Mouse (Mus musculus) gastrocnemius, adult 8-10 months (tissue): ENCODE results near the gene Krtap5-3. TPM values are rescaled to one million over a fixed set of nuclear protein-coding genes. Genes with fewer than 3 reads are reported as not detected.

Experiments
- total RNA-seq, 4 experiments: library from RNA; stranded (reverse); gene quantifications; 2 replicates each; pipeline ENCODE4 v1.2.4; 2022

Krtap5-3 gene
- total RNA-seq, 4 experiments from 2014 or later, result not detected

Other genes with a start within 250 kb of the Krtap5-3 start
- gene Mob2, start 140.3 kb upstream of the Krtap5-3 start, total RNA-seq, result 10 to 100 TPM; 53.3 to 58.5 (median 55.9) TPM
- gene Dusp8, start 105.5 kb upstream of the Krtap5-3 start, total RNA-seq, result 10 to 100 TPM; 20.5 to 33.4 (median 27.6) TPM
- gene Gm45618, start 80.6 kb upstream of the Krtap5-3 start, total RNA-seq, result not detected
- not detected for gene Gm39115, start 65.3 kb upstream of the Krtap5-3 start, total RNA-seq
- not detected for gene Gm45337, start 56.8 kb upstream of the Krtap5-3 start, total RNA-seq
- not detected for gene Gm29735, start 44.3 kb upstream of the Krtap5-3 start, total RNA-seq
- gene Gm4553, start 35.6 kb upstream of the Krtap5-3 start, total RNA-seq, result not detected
- gene Krtap5-2, start 25.4 kb upstream of the Krtap5-3 start, total RNA-seq, result not detected
- gene Gm10153, start 11.0 kb upstream of the Krtap5-3 start, total RNA-seq, result not detected
- gene Gm7579, start 10.5 kb downstream of the Krtap5-3 start, total RNA-seq, result not detected
- not detected for gene Krtap5-5, start 28.6 kb downstream of the Krtap5-3 start, total RNA-seq
- gene Gm40460, start 39.7 kb downstream of the Krtap5-3 start, total RNA-seq, result not detected
- not detected for gene Gm2431, start 57.0 kb downstream of the Krtap5-3 start, total RNA-seq
- gene Gm4559, start 73.0 kb downstream of the Krtap5-3 start, total RNA-seq, result not detected
- gene Krtap5-1, start 95.8 kb downstream of the Krtap5-3 start, total RNA-seq, result not detected
- not detected for gene Krtap5-4, start 102.2 kb downstream of the Krtap5-3 start, total RNA-seq
- gene Ifitm10, start 172.4 kb downstream of the Krtap5-3 start, total RNA-seq, result 1 to 10 TPM; 1.6 to 2.4 (median 2.1) TPM
- gene Gm49369, start 181.3 kb downstream of the Krtap5-3 start, total RNA-seq, result 1 to 10 TPM; 1.7 to 8.5 (median 4.8) TPM
- 100 to 1,000 TPM; 443 to 485 (median 471) TPM for gene Ctsd, start 186.7 kb downstream of the Krtap5-3 start, total RNA-seq
- not detected for gene Syt8, start 233.5 kb downstream of the Krtap5-3 start, total RNA-seq
- over 10,000 TPM; 16,943 to 22,105 (median 19,624) TPM for gene Tnni2, start 240.4 kb downstream of the Krtap5-3 start, total RNA-seq